ENCODE assay signal across 1 mouse cellular context in the genomic region with DNA sequence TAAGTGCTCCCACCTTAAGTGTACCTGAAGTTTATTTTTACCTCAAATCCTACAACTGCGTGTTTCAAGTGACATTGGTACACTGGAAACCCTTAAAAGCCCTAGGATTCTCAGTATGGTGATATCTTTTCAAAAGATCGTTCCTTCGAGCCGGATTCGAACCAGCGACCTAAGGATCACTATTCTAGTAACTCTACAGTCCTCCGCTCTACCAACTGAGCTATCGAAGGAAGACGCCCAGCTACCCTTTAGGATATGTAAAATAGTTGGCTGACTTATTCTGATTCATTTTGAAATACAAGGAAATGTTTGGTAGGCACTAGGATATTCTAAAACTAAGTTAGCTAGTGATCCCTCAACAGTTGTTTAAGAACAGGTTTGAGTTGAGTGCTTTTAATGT.
A peak's percentile ranks its signal among the peaks of the same experiment; 100 is the strongest.
TF ChIP-seq lines count a peak whose summit lies in the region.

No protein-coding gene starts in this region.

TF ChIP-seq in myocyte, 11 proteins besides CTCF, POLR2A, EP300 and RAD21 (continued from another document):
- 0 out of 2 replicates have a peak, but pooled peaks have one; percentile 18 for TF ChIP-seq CEBPB (IDR thresholded peaks at IDR 0.05; ENCODE audit: insufficient read depth, poor library complexity, severe bottlenecking)
- TF ChIP-seq MYOD1 (IDR thresholded peaks at IDR 0.05; ENCODE audit: control insufficient read depth in 1 of 3, insufficient read length in 2 of 3, low read depth in 2 of 3), result no peak
- TF ChIP-seq USF1 (IDR thresholded peaks at IDR 0.05; ENCODE audit: low read depth), result no peak
